Mouse (Mus musculus): ENCODE results near the gene AC140267.1. TPM values are rescaled to one million over a fixed set of nuclear protein-coding genes. Genes with fewer than 3 reads are reported as not detected.
A peak's percentile ranks its signal among the peaks of the same experiment; 100 is the strongest.

AC140267.1 gene
- total and polyA plus RNA-seq, 2 experiments = not detected

DNA sequence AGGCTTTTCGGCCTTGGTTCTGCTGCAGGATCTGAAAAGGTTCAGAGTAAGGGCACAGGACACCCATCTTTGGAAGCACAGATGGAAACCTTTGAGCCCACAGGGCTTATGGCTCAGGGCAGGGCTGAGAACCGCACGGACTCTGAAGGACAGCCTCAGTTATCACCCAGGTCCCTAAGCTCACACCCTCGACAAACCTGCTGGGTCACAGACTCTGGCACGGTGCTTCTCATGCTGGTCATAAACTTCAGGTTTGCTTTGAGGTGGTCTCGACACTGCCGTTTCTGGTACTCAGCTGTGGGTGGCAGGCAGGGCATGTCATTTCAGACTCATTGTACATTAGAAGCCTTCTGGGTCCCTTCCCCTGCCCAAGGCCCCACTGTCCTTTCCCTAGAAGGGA, 25.5 kb downstream of the AC140267.1 start:
- Histone ChIP-seq H3K27me3 (ENCODE audit: control insufficient read depth, insufficient read depth, low read length) (no peaks in the 10 kb centered on the region), H3K4me1 (ENCODE audit: control insufficient read depth, insufficient read depth, low read length) (peaks cover 16% of the 10 kb centered on the region), H3K36me3 (ENCODE audit: control insufficient read depth, insufficient read depth, low read length) (peaks cover 17% of the 10 kb centered on the region), H3K4me3 (ENCODE audit: insufficient read depth, low read depth, low read length) (no peak overlapping the region), H3K27ac (replicated peaks; ENCODE audit: insufficient read depth, low read depth, low read length) (no peak overlapping the region), H3K9ac (ENCODE audit: low read depth, low read length) (no peak overlapping the region), H3K79me2 (ENCODE audit: control insufficient read depth, insufficient read depth, low read length) (peaks cover 17% of the 10 kb centered on the region; the same call in 1 of the 2 replicates)
- TF ChIP-seq CTCF (IDR thresholded peaks at IDR 0.05; ENCODE audit: low read depth, low read length) = no peak
- no peak for TF ChIP-seq POLR2A (IDR thresholded peaks at IDR 0.05; ENCODE audit: extremely low read depth, insufficient read depth, low read length)
- DNase-seq (ENCODE audit: extremely low read depth, low read depth, low spot score) = no peak
- WGBS = 80% methylated on average over 7 of the region's 7 CpGs

- peaks cover 6% of the 10 kb centered on the region for H3K4me1 ChIP-seq (ENCODE audit: control insufficient read depth, insufficient read depth, low read length)
- H3K9ac ChIP-seq (ENCODE audit: low read depth, low read length) = peak within 1 kb of the TSS; percentile 73
- no peaks in the 10 kb centered on the region for H3K27me3 ChIP-seq (ENCODE audit: control insufficient read depth, insufficient read depth, low read length)
- H3K4me3 ChIP-seq (ENCODE audit: insufficient read depth, low read depth, low read length) = peak within 1 kb of the TSS; percentile 76
- no peaks in the 10 kb centered on the region for H3K36me3 ChIP-seq (ENCODE audit: control insufficient read depth, insufficient read depth, low read length)
- peaks cover 13% of the 10 kb centered on the region; the same call in 1 of the 2 replicates for H3K79me2 ChIP-seq (ENCODE audit: control insufficient read depth, insufficient read depth, low read length)
- H3K27ac ChIP-seq (replicated peaks; ENCODE audit: insufficient read depth, low read depth, low read length) = peak within 1 kb of the TSS; percentile 56
- DNase-seq (ENCODE audit: extremely low read depth, low read depth, low spot score) = peak; percentile 87
- TF ChIP-seq POLR2A (IDR thresholded peaks at IDR 0.05; ENCODE audit: extremely low read depth, insufficient read depth, low read length) = peak; percentile 64; the same call in 1 of the 2 replicates
- no peak for TF ChIP-seq CTCF (IDR thresholded peaks at IDR 0.05; ENCODE audit: low read depth, low read length)
- under 1% methylated on average over 66 of the region's 66 CpGs for WGBS
Observed at GRCm38 (mm10) chr15:80263610-80264575, 28.3 kb downstream of the AC140267.1 start, which contains the start of gene Rps19bp1. Gene Rps19bp1, minus strand, starts transcription at chr15:80264315.

DNA sequence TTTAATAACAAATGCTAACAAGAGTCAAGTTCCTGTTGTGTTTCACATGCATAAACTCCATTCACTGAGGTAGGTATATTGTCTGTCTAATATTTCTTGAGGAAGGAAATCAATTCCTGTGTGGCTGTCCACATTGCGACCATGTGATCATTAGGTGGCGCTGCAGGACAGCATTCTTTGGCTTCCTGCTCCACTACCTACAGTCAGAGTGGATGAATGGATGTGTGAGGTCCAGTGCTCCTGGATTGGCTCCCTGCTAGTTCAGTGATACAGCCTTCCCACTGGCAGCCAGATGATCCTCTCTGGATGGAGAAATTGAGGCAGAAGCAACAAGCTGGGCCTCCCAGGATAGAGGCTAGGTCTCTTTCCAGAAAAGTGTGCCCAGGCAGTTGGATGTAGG, 30.6 kb downstream of the AC140267.1 start:
- WGBS = 0% methylated on average over 2 of the region's 2 CpGs
- Histone ChIP-seq H3K4me3 (ENCODE audit: insufficient read depth, low read depth, low read length) (no peak overlapping the region), H3K27me3 (ENCODE audit: control insufficient read depth, insufficient read depth, low read length) (no peaks in the 10 kb centered on the region), H3K79me2 (ENCODE audit: control insufficient read depth, insufficient read depth, low read length) (peaks cover 13% of the 10 kb centered on the region; the same call in 1 of the 2 replicates), H3K27ac (replicated peaks; ENCODE audit: insufficient read depth, low read depth, low read length) (no peak overlapping the region), H3K36me3 (ENCODE audit: control insufficient read depth, insufficient read depth, low read length) (no peaks in the 10 kb centered on the region), H3K9ac (ENCODE audit: low read depth, low read length) (no peak overlapping the region), H3K4me1 (ENCODE audit: control insufficient read depth, insufficient read depth, low read length) (peaks cover 6% of the 10 kb centered on the region)
- TF ChIP-seq CTCF (IDR thresholded peaks at IDR 0.05; ENCODE audit: low read depth, low read length) (peak; percentile 79), POLR2A (IDR thresholded peaks at IDR 0.05; ENCODE audit: extremely low read depth, insufficient read depth, low read length) (no peak)
- peak; percentile 68 for DNase-seq (ENCODE audit: extremely low read depth, low read depth, low spot score)

DNA sequence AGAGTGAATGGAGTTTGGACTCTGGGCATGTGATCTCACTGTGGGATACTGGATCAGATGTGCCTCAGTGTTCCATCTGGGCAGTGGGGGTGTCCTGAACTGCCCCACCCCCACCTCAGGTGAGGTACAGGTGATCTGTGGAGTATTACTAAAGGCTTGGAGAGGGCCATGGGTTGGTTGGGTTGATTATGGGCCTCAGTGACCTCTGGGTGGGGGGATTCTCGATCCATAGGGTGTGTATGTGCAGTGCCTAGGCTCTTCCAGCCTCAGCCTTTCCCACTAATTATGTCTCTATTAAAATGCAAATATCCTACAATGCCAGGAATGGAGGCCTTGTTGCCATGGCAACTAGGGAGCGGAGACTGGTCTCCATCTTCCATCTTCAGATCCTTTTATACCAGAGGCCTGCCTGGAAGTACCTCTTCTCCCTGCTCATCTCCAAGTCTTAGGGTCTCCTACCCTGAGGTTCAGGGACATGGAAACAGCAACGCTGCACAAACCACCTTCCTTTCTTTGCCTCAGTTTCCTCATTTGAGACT, 36.3 kb downstream of the AC140267.1 start:
- no peaks in the 10 kb centered on the region for H3K79me2 ChIP-seq (ENCODE audit: control insufficient read depth, insufficient read depth, low read length)
- no peaks in the 10 kb centered on the region for H3K4me1 ChIP-seq (ENCODE audit: control insufficient read depth, insufficient read depth, low read length)
- 0 out of 2 replicates have a peak, but pooled peaks cover 2% of the 10 kb centered on the region for H3K27me3 ChIP-seq (ENCODE audit: control insufficient read depth, insufficient read depth, low read length)
- H3K36me3 ChIP-seq (ENCODE audit: control insufficient read depth, insufficient read depth, low read length) = no peaks in the 10 kb centered on the region
- DNase-seq (ENCODE audit: extremely low read depth, low read depth, low spot score) = no peak
- H3K27ac ChIP-seq (replicated peaks; ENCODE audit: insufficient read depth, low read depth, low read length) = no peak overlapping the region
- TF ChIP-seq POLR2A (IDR thresholded peaks at IDR 0.05; ENCODE audit: extremely low read depth, insufficient read depth, low read length) (no peak), CTCF (IDR thresholded peaks at IDR 0.05; ENCODE audit: low read depth, low read length) (no peak)
- WGBS = 68% methylated on average over 3 of the region's 3 CpGs
- H3K9ac ChIP-seq (ENCODE audit: low read depth, low read length) = no peak overlapping the region
- no peak overlapping the region for H3K4me3 ChIP-seq (ENCODE audit: insufficient read depth, low read depth, low read length)

DNA sequence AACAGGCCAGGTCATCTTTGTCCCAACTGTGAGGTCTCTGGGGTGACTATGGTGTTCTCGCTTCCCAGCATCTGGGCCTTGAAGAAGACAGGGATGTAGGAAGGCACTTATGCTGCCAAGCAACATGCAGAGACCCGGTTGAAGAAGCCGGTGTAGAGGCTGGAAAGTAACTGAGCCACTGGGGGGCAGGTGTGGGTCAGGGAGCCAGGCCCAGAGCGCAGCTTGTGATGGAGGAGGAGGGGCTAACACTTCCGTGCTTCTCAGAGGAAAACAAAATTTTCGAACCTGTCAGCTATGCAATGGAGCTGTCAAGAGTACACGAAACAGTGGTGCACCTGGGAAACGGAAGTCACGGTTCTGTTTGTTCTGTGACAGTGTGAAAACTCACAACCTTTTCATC, 41.5 kb downstream of the AC140267.1 start:
- no peak for TF ChIP-seq POLR2A (IDR thresholded peaks at IDR 0.05; ENCODE audit: extremely low read depth, insufficient read depth, low read length)
- no peak for TF ChIP-seq CTCF (IDR thresholded peaks at IDR 0.05; ENCODE audit: low read depth, low read length)
- no peaks in the 10 kb centered on the region for H3K4me1 ChIP-seq (ENCODE audit: control insufficient read depth, insufficient read depth, low read length)
- WGBS = 46% methylated on average over 9 of the region's 9 CpGs
- no peaks in the 10 kb centered on the region for H3K36me3 ChIP-seq (ENCODE audit: control insufficient read depth, insufficient read depth, low read length)
- no peak overlapping the region for H3K27ac ChIP-seq (replicated peaks; ENCODE audit: insufficient read depth, low read depth, low read length)
- no peaks in the 10 kb centered on the region for H3K79me2 ChIP-seq (ENCODE audit: control insufficient read depth, insufficient read depth, low read length)
- H3K9ac ChIP-seq (ENCODE audit: low read depth, low read length) = no peak overlapping the region
- no peak for DNase-seq (ENCODE audit: extremely low read depth, low read depth, low spot score)
- 0 out of 2 replicates have a peak, but pooled peaks cover 2% of the 10 kb centered on the region for H3K27me3 ChIP-seq (ENCODE audit: control insufficient read depth, insufficient read depth, low read length)
- no peak overlapping the region for H3K4me3 ChIP-seq (ENCODE audit: insufficient read depth, low read depth, low read length)
